Mouse (Mus musculus) embryonic stem cell, embryonic (primary cell): ENCODE measurements around the gene Eif1ad.

Source experiments
- CTCF ChIA-PET, 4 experiments: fragments of 300-600 bp in 2 of 4; fragments of 350-600 bp in 2 of 4; sonication (Branson Sonifier 250); formaldehyde crosslinking; loops; one replicate each; lab custom pipeline; 2022; ENCODE audit warnings: inconsistent platforms in 2 of 4; lab: Charles Lee
- POLR2A ChIA-PET, 4 experiments: fragments of 300-600 bp in 2 of 4; fragments of 350-600 bp in 2 of 4; sonication (Branson Sonifier 250); formaldehyde crosslinking; loops; one replicate each; lab custom pipeline; 2022; ENCODE audit warnings: antibody characterized with exemption in 4 of 4, inconsistent platforms in 1 of 4; lab: Charles Lee

Eif1ad gene

GRCm38 (mm10) chr19:5418750-5419466 is 52.4 kb downstream of the Eif1ad start:
- POLR2A ChIA-PET = interaction anchor here in 3 of 4 experiments (0.6 to 2.2 kb wide), 12 partner anchors 8 to 123 kb away, joined by 3 to 6 read pairs (median 4); partner anchors contain the start of genes Cfl1 (in 1 of the 3), Fibp (in 1 of the 3), Sf3b2 (in 1 of the 3) and Tsga10ip (in 1 of the 3)
- CTCF ChIA-PET = interaction anchor here in 1 of 4 experiments (1.0 kb wide), 1 partner anchor 41 kb away, joined by 4 read pairs; the partner anchor contains the start of gene Fibp

- CTCF ChIA-PET = interaction anchor here in 2 of 4 experiments (0.6 to 1.0 kb wide), 4 partner anchors 40 to 199 kb away, joined by 3 to 4 read pairs (median 3); partner anchors contain the start of genes Fibp (in 1 of the 2) and Sf3b2 (in 1 of the 2)
- POLR2A ChIA-PET = interaction anchor here in 3 of 4 experiments (0.6 to 2.2 kb wide), 7 partner anchors 8 to 70 kb away, joined by 3 to 6 read pairs (median 3); partner anchors contain the start of genes Ccdc85b (in 1 of the 3) and Cfl1 (in 1 of the 3)
These were observed 53.1 kb downstream of the Eif1ad start for GRCm38 (mm10) chr19:5419630-5420029.

DNA sequence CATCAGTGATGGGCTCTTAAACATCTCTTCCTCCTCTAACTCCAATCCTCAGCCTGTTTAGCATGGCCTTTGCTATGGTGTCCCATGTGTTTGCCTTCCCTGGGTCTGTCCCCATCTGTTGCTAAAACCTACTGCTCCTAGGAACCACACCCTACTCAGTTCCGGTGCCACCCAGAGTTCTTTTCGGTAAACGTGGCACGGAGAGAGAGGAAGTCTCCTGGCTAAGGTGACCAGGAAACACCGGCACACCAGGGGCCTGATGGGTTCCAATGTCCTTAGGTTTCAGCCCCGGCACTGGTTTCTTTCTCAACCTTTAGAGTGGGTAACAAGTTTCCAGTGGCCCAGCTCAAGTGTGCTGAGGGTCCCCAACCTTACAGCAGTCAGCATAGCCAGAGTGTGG is 54.0 kb downstream of the Eif1ad start:
- POLR2A ChIA-PET = interaction anchor here in 3 of 4 experiments (0.8 to 2.2 kb wide), 7 partner anchors 14 to 67 kb away, joined by 3 to 6 read pairs (median 3); partner anchors contain the start of genes Mus81 (in 2 of the 3), Banf1 (in 1 of the 3), Ccdc85b (in 1 of the 3) and Eif1ad (in 1 of the 3)
- CTCF ChIA-PET = no interaction called here
